In the genomic region with DNA sequence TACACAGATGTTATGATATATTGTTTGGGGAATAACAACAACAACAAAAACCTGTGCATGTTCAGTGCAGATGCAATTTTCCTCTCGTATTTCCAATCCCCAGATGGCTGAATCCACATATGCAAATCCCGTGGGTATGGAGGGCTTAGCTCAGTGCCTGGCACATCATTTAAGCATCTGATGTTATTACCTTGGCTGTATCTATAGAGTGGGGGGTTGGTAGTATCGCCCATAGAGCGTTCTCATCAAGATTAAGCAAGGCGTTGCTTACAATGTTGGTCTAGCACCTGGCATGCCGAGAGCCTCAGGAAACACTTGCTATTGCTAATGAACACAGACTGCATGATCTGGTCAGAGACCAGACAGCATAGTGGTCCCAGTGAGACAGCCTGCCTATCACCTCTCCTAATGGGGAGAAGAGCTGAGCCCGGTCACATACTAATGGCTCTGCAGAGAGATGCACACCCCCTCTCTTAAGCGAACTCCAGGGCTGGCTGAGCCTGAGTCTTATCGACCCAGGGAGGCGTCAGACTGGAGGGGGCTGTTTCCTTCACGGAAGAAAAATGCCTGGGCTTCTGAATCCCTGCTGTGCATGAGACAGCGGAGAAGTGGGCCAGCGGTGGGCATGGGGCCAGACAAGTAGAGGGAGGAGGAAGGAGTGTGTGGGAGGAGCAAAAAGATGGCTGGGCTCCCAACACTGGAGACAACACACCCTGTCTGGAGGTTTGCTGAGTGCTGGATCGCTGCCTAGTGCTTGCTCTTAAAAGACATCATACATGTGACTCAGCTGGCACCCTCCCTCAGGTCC, we compare ENCODE assay signal across 8 mouse cellular contexts.
DNase-seq lines count a peak whose midpoint lies in the region; ATAC-seq and TF ChIP-seq lines count a peak whose summit lies in the region.

No protein-coding gene starts in this region.

- ATAC-seq in limb, embryonic 12.5 days (ENCODE audit: insufficient number of reproducible peaks, insufficient read depth, low FRiP score, low TSS enrichment, low read depth), result no peak
- peak; percentile 92 for ATAC-seq in hindbrain, embryonic 13.5 days (ENCODE audit: low FRiP score)
- peak; percentile 96 for ATAC-seq in lung, embryonic 14.5 days (ENCODE audit: insufficient read depth)
- ATAC-seq in erythroblast, adult 5-6 weeks (replicated peaks; ENCODE audit: low FRiP score, poor library complexity, severe bottlenecking), result no peak

- H3K9ac ChIP-seq in limb, embryonic 12.5 days (replicated peaks), result no peak overlapping the region
- no peak overlapping the region for H3K9ac ChIP-seq in hindbrain, embryonic 13.5 days
- H3K9ac ChIP-seq in lung, embryonic 14.5 days, result no peak overlapping the region

- H3K4me3 ChIP-seq in limb, embryonic 12.5 days (replicated peaks), result no peak overlapping the region
- no peak overlapping the region for H3K4me3 ChIP-seq in limb, embryonic 10.5 days
- no peak overlapping the region for H3K4me3 ChIP-seq in hindbrain, embryonic 13.5 days
- no peak overlapping the region for H3K4me3 ChIP-seq in lung, embryonic 14.5 days (ENCODE audit: low read depth, low read length)

- H3K4me2 ChIP-seq in limb, embryonic 12.5 days, result peak overlapping the region; percentile 26; the same call in 1 of the 2 replicates
- H3K4me2 ChIP-seq in hindbrain, embryonic 13.5 days, result peak overlapping the region; percentile 31; the same call in 1 of the 2 replicates
- H3K4me2 ChIP-seq in lung, embryonic 14.5 days, result peak overlapping the region; percentile 47; the same call in 1 of the 2 replicates

- H3K27ac ChIP-seq in limb, embryonic 12.5 days, result no peak overlapping the region
- H3K27ac ChIP-seq in limb, embryonic 10.5 days, result no peak overlapping the region
- peak overlapping the region; percentile 60 for H3K27ac ChIP-seq in hindbrain, embryonic 13.5 days
- peak overlapping the region; percentile 61; the same call in 1 of the 2 replicates for H3K27ac ChIP-seq in lung, embryonic 14.5 days (ENCODE audit: low read depth)

- TF ChIP-seq CTCF in lung, embryonic 14.5 days (IDR thresholded peaks at IDR 0.05; ENCODE audit: low read depth), result no peak

- no peaks in the 10 kb centered on the region for H3K36me3 ChIP-seq in limb, embryonic 12.5 days
- H3K36me3 ChIP-seq in limb, embryonic 10.5 days, result no peaks in the 10 kb centered on the region
- H3K36me3 ChIP-seq in hindbrain, embryonic 13.5 days, result no peaks in the 10 kb centered on the region
- no peaks in the 10 kb centered on the region for H3K36me3 ChIP-seq in lung, embryonic 14.5 days (ENCODE audit: insufficient read depth)

- 59% methylated on average over 14 of the region's 14 CpGs for WGBS in limb, embryonic 12.5 days
- WGBS in limb, embryonic 10.5 days, result 71% methylated on average over 14 of the region's 14 CpGs
- 35% methylated on average over 14 of the region's 14 CpGs for WGBS in hindbrain, embryonic 13.5 days
- 30% methylated on average over 14 of the region's 14 CpGs for WGBS in lung, embryonic 14.5 days

- H3K27me3 ChIP-seq in limb, embryonic 12.5 days, result no peaks in the 10 kb centered on the region
- H3K27me3 ChIP-seq in limb, embryonic 10.5 days (ENCODE audit: low read depth, poor library complexity, severe bottlenecking), result no peaks in the 10 kb centered on the region
- no peaks in the 10 kb centered on the region for H3K27me3 ChIP-seq in hindbrain, embryonic 13.5 days
- H3K27me3 ChIP-seq in lung, embryonic 14.5 days (ENCODE audit: insufficient read depth, low read length), result no peaks in the 10 kb centered on the region

- DNase-seq in limb, embryonic 10.5 days (ENCODE audit: low spot score), result no peak
- DNase-seq in frontal cortex, postnatal 36 days (ENCODE audit: low spot score in 2 of 2), result peak; percentile 92 to 94
- DNase-seq in layer of hippocampus, adult 9-10 months (ENCODE audit: low spot score), result peak; percentile 44
- DNase-seq in lung, embryonic 14.5 days, result peak; percentile 96
- peak; percentile 25 for DNase-seq in retina, postnatal 7 days (ENCODE audit: low read depth, low spot score)

- H3K4me1 ChIP-seq in limb, embryonic 12.5 days (replicated peaks), result peaks cover 8% of the 10 kb centered on the region
- H3K4me1 ChIP-seq in limb, embryonic 10.5 days, result peaks cover 6% of the 10 kb centered on the region; the same call in 1 of the 2 replicates
- peaks cover 15% of the 10 kb centered on the region for H3K4me1 ChIP-seq in hindbrain, embryonic 13.5 days (replicated peaks)
- peaks cover 3% of the 10 kb centered on the region; the same call in 1 of the 2 replicates for H3K4me1 ChIP-seq in lung, embryonic 14.5 days (ENCODE audit: insufficient read depth)

- H3K9me3 ChIP-seq in limb, embryonic 12.5 days, result peaks cover under 1% of the 10 kb centered on the region
- no peaks in the 10 kb centered on the region for H3K9me3 ChIP-seq in limb, embryonic 10.5 days (replicated peaks)
- H3K9me3 ChIP-seq in hindbrain, embryonic 13.5 days, result peaks cover 1% of the 10 kb centered on the region; the same call in 1 of the 2 replicates
- H3K9me3 ChIP-seq in lung, embryonic 14.5 days (ENCODE audit: low read depth, low read length), result no peaks in the 10 kb centered on the region

Comparison
In these comparisons a context has a peak if more than half of its experiments do, and no peak if none do; other contexts are left out.
1. ATAC-seq: peak in hindbrain, embryonic 13.5 days (single experiment) and lung, embryonic 14.5 days (single experiment); none in limb, embryonic 12.5 days (single experiment) and erythroblast, adult 5-6 weeks (single experiment).
2. H3K27ac ChIP-seq: peak in hindbrain, embryonic 13.5 days (single experiment) and lung, embryonic 14.5 days (single experiment); none in limb, embryonic 12.5 days (single experiment) and limb, embryonic 10.5 days (single experiment).
3. Peak in every context shown above with its lines, with median percentiles within 50 percentile points of each other: H3K4me2 ChIP-seq.